Mouse (Mus musculus): Measurements from ENCODE around the gene Polr2i. TPM values are rescaled to one million over a fixed set of nuclear protein-coding genes. Genes with fewer than 3 reads are reported as not detected.

The Polr2i gene
- polyA plus RNA-seq, 1 experiment, result 174 TPM

GRCm38 (mm10) chr7:30188344-30189115, 43.2 kb upstream of the Polr2i start:
- Histone ChIP-seq H3K4me2 (ENCODE audit: low read depth) (no peak overlapping the region), H3K27me3 (ENCODE audit: control insufficient read depth, insufficient read depth, insufficient read length) (no peaks in the 10 kb centered on the region), H3K36me3 (ENCODE audit: control insufficient read depth, insufficient read depth) (peaks cover 34% of the 10 kb centered on the region), H3K4me3 (no peak overlapping the region), H3ac (ENCODE audit: control insufficient read depth, insufficient read length) (no peak overlapping the region), H3K79me2 (ENCODE audit: control insufficient read depth, insufficient read depth) (peaks cover 15% of the 10 kb centered on the region)
- TF ChIP-seq POLR2AphosphoS2 (IDR thresholded peaks at IDR 0.05; ENCODE audit: insufficient read length, low read depth) (peak; percentile 32), POLR2A (IDR thresholded peaks at IDR 0.05; ENCODE audit: insufficient read length, low read depth) (no peak), MYOD1 (IDR thresholded peaks at IDR 0.05; ENCODE audit: control insufficient read depth in 1 of 3, insufficient read length in 2 of 3, low read depth in 2 of 3) (peak in 1 of 3 experiments; percentile 43)

- TF ChIP-seq E2F4 (IDR thresholded peaks at IDR 0.05; ENCODE audit: insufficient read depth) (no peak), TCF3 (IDR thresholded peaks at IDR 0.05; ENCODE audit: insufficient read length, low read depth) (no peak), REST (IDR thresholded peaks at IDR 0.05; ENCODE audit: insufficient read depth, insufficient read length) (no peak), MYOD1 (IDR thresholded peaks at IDR 0.05; ENCODE audit: control insufficient read depth in 1 of 3, insufficient read length in 2 of 3, low read depth in 2 of 3) (no peak), POLR2AphosphoS2 (IDR thresholded peaks at IDR 0.05; ENCODE audit: insufficient read length, low read depth) (no peak), POLR2A (IDR thresholded peaks at IDR 0.05; ENCODE audit: insufficient read length, low read depth) (no peak), TCF12 (IDR thresholded peaks at IDR 0.05; ENCODE audit: insufficient read depth, poor library complexity, severe bottlenecking) (no peak), MAX (IDR thresholded peaks at IDR 0.05; ENCODE audit: low read depth) (no peak), SRF (IDR thresholded peaks at IDR 0.05; ENCODE audit: control insufficient read depth, insufficient read length, low read depth) (no peak), CEBPB (IDR thresholded peaks at IDR 0.05; ENCODE audit: insufficient read depth, poor library complexity, severe bottlenecking) (no peak), MYOG (IDR thresholded peaks at IDR 0.05; ENCODE audit: control insufficient read depth in 1 of 3, insufficient read depth in 1 of 3, insufficient read length in 2 of 3, low read depth in 2 of 3) (no peak), USF1 (IDR thresholded peaks at IDR 0.05; ENCODE audit: low read depth) (no peak)
- H3K79me2 ChIP-seq (ENCODE audit: control insufficient read depth, insufficient read depth), result peaks cover 17% of the 10 kb centered on the region
Observed at GRCm38 (mm10) chr7:30189116-30189491, 42.6 kb upstream of the Polr2i start.

GRCm38 (mm10) chr7:30192088-30192487, 39.7 kb upstream of the Polr2i start:
- H3K27me3 ChIP-seq (ENCODE audit: control insufficient read depth, insufficient read depth, insufficient read length), result no peaks in the 10 kb centered on the region
- H3K4me2 ChIP-seq (ENCODE audit: low read depth), result no peak overlapping the region
- no peak overlapping the region for H3ac ChIP-seq (ENCODE audit: control insufficient read depth, insufficient read length)
- H3K79me2 ChIP-seq (ENCODE audit: control insufficient read depth, insufficient read depth), result peaks cover 22% of the 10 kb centered on the region
- no peak overlapping the region for H3K4me3 ChIP-seq
- TF ChIP-seq TCF12 (IDR thresholded peaks at IDR 0.05; ENCODE audit: insufficient read depth, poor library complexity, severe bottlenecking), result no peak
- no peak for TF ChIP-seq MYOD1 (IDR thresholded peaks at IDR 0.05; ENCODE audit: control insufficient read depth in 1 of 3, insufficient read length in 2 of 3, low read depth in 2 of 3)
- no peak for TF ChIP-seq CEBPB (IDR thresholded peaks at IDR 0.05; ENCODE audit: insufficient read depth, poor library complexity, severe bottlenecking)
- TF ChIP-seq TCF3 (IDR thresholded peaks at IDR 0.05; ENCODE audit: insufficient read length, low read depth), result no peak
- H3K36me3 ChIP-seq (ENCODE audit: control insufficient read depth, insufficient read depth), result peaks cover 26% of the 10 kb centered on the region

More at GRCm38 (mm10) chr7:30189116-30189491, 42.6 kb upstream of the Polr2i start:
- H3K27me3 ChIP-seq (ENCODE audit: control insufficient read depth, insufficient read depth, insufficient read length), result no peaks in the 10 kb centered on the region
- H3K4me3 ChIP-seq, result no peak overlapping the region
- H3K36me3 ChIP-seq (ENCODE audit: control insufficient read depth, insufficient read depth), result peaks cover 34% of the 10 kb centered on the region
- no peak overlapping the region for H3ac ChIP-seq (ENCODE audit: control insufficient read depth, insufficient read length)
- no peak overlapping the region for H3K4me2 ChIP-seq (ENCODE audit: low read depth)

GRCm38 (mm10) chr7:30193013-30193412, 38.7 kb upstream of the Polr2i start:
- Histone ChIP-seq H3K79me2 (ENCODE audit: control insufficient read depth, insufficient read depth) (peaks cover 22% of the 10 kb centered on the region), H3K4me3 (peak overlapping the region; percentile 83), H3K4me2 (ENCODE audit: low read depth) (peak overlapping the region; percentile 86), H3K36me3 (ENCODE audit: control insufficient read depth, insufficient read depth) (peaks cover 18% of the 10 kb centered on the region), H3ac (ENCODE audit: control insufficient read depth, insufficient read length) (no peak overlapping the region), H3K27me3 (ENCODE audit: control insufficient read depth, insufficient read depth, insufficient read length) (no peaks in the 10 kb centered on the region)
- TF ChIP-seq TCF3 (IDR thresholded peaks at IDR 0.05; ENCODE audit: insufficient read length, low read depth) (no peak), CEBPB (IDR thresholded peaks at IDR 0.05; ENCODE audit: insufficient read depth, poor library complexity, severe bottlenecking) (no peak), E2F4 (IDR thresholded peaks at IDR 0.05; ENCODE audit: insufficient read depth) (no peak), POLR2A (IDR thresholded peaks at IDR 0.05; ENCODE audit: insufficient read length, low read depth) (no peak), REST (IDR thresholded peaks at IDR 0.05; ENCODE audit: insufficient read depth, insufficient read length) (no peak), MAX (IDR thresholded peaks at IDR 0.05; ENCODE audit: low read depth) (no peak)

GRCm38 (mm10) chr7:30193581-30194100, 38.1 kb upstream of the Polr2i start:
- Histone ChIP-seq H3K4me3 (peak overlapping the region; percentile 83), H3K4me2 (ENCODE audit: low read depth) (peak overlapping the region; percentile 86), H3ac (ENCODE audit: control insufficient read depth, insufficient read length) (peak overlapping the region; percentile 30), H3K79me2 (ENCODE audit: control insufficient read depth, insufficient read depth) (peaks cover 22% of the 10 kb centered on the region), H3K36me3 (ENCODE audit: control insufficient read depth, insufficient read depth) (peaks cover 13% of the 10 kb centered on the region), H3K27me3 (ENCODE audit: control insufficient read depth, insufficient read depth, insufficient read length) (no peaks in the 10 kb centered on the region)
- TF ChIP-seq CEBPB (IDR thresholded peaks at IDR 0.05; ENCODE audit: insufficient read depth, poor library complexity, severe bottlenecking), result no peak
- TF ChIP-seq POLR2A (IDR thresholded peaks at IDR 0.05; ENCODE audit: insufficient read length, low read depth), result peak; percentile 76
- no peak for TF ChIP-seq REST (IDR thresholded peaks at IDR 0.05; ENCODE audit: insufficient read depth, insufficient read length)
- TF ChIP-seq POLR2AphosphoS2 (IDR thresholded peaks at IDR 0.05; ENCODE audit: insufficient read length, low read depth), result peak; percentile 68

Measured in myocyte (in vitro differentiated cells).